Mouse (Mus musculus) brain, embryonic 18.5 days (tissue): ENCODE measurements around the gene Tex45.

Experiments used
- DNase-seq: peaks from one replicate; pipeline ENCODE4 v3.0.0-alpha.2; 2012; ENCODE audit warnings: low read depth, low spot score

Gene Tex45

GRCm38 (mm10) chr8:3470562-3470961, at the start of gene Tex45:
Gene Tex45 (plus strand): TSS chr8:3470862.
- no peak for DNase-seq

- no peak for DNase-seq
Observed at GRCm38 (mm10) chr8:3421507-3421906, 49.2 kb upstream of the Tex45 start.

- DNase-seq, result no peak
Observed at GRCm38 (mm10) chr8:3425217-3425616, 45.4 kb upstream of the Tex45 start.

GRCm38 (mm10) chr8:3426211-3426610, 44.5 kb upstream of the Tex45 start:
- no peak for DNase-seq

GRCm38 (mm10) chr8:3428426-3428825, 42.2 kb upstream of the Tex45 start:
- no peak for DNase-seq

- DNase-seq, result no peak
Observed at GRCm38 (mm10) chr8:3429966-3430365, 40.7 kb upstream of the Tex45 start.

- DNase-seq, result no peak
Observed at GRCm38 (mm10) chr8:3431113-3431512, 39.5 kb upstream of the Tex45 start.

- DNase-seq, result no peak
Observed at GRCm38 (mm10) chr8:3436492-3436891, 34.2 kb upstream of the Tex45 start.

GRCm38 (mm10) chr8:3439510-3439909, 31.2 kb upstream of the Tex45 start:
- no peak for DNase-seq

GRCm38 (mm10) chr8:3449226-3449625, 21.4 kb upstream of the Tex45 start:
- DNase-seq, result no peak

GRCm38 (mm10) chr8:3450670-3451069, 20.0 kb upstream of the Tex45 start:
- no peak for DNase-seq

GRCm38 (mm10) chr8:3451992-3452391, 18.7 kb upstream of the Tex45 start:
- DNase-seq, result no peak

- DNase-seq, result no peak
Observed at GRCm38 (mm10) chr8:3463248-3463647, 7.4 kb upstream of the Tex45 start.

GRCm38 (mm10) chr8:3464309-3464708, 6.4 kb upstream of the Tex45 start:
- no peak for DNase-seq

GRCm38 (mm10) chr8:3467006-3467885, 3.4 kb upstream of the Tex45 start, which contains the start of gene Pex11g:
Gene Pex11g (minus strand): TSS chr8:3467680.
- DNase-seq, result peak; percentile 77

GRCm38 (mm10) chr8:3467886-3468545, 2.6 kb upstream of the Tex45 start:
- no peak for DNase-seq

GRCm38 (mm10) chr8:3468838-3469237, 1.8 kb upstream of the Tex45 start:
- no peak for DNase-seq

GRCm38 (mm10) chr8:3475715-3476429, 5.2 kb downstream of the Tex45 start:
- no peak for DNase-seq

- no peak for DNase-seq
Observed at GRCm38 (mm10) chr8:3480221-3480785, 9.6 kb downstream of the Tex45 start.

- no peak for DNase-seq
Observed at GRCm38 (mm10) chr8:3481605-3482004, 10.9 kb downstream of the Tex45 start.

- no peak for DNase-seq
Observed at GRCm38 (mm10) chr8:3482240-3482740, 11.6 kb downstream of the Tex45 start.

- no peak for DNase-seq
Observed at GRCm38 (mm10) chr8:3483546-3483945, 12.9 kb downstream of the Tex45 start.
